Mouse (Mus musculus): ENCODE results near the gene Cyld. TPM values are rescaled to one million over a fixed set of nuclear protein-coding genes. Genes with fewer than 3 reads are reported as not detected.
A peak's percentile ranks its signal among the peaks of the same experiment; 100 is the strongest.
"Not testable (repeated sequence)": the region's sequence is repeated elsewhere in the genome, so short reads cannot be mapped to it uniquely, and the experiment has no call there.

The Cyld gene
- polyA plus RNA-seq (2015; fragmentation: Nextera tagmentation; extraction: Ambion mirVana): 18.4 and 19.8 TPM in 2 replicates

DNA sequence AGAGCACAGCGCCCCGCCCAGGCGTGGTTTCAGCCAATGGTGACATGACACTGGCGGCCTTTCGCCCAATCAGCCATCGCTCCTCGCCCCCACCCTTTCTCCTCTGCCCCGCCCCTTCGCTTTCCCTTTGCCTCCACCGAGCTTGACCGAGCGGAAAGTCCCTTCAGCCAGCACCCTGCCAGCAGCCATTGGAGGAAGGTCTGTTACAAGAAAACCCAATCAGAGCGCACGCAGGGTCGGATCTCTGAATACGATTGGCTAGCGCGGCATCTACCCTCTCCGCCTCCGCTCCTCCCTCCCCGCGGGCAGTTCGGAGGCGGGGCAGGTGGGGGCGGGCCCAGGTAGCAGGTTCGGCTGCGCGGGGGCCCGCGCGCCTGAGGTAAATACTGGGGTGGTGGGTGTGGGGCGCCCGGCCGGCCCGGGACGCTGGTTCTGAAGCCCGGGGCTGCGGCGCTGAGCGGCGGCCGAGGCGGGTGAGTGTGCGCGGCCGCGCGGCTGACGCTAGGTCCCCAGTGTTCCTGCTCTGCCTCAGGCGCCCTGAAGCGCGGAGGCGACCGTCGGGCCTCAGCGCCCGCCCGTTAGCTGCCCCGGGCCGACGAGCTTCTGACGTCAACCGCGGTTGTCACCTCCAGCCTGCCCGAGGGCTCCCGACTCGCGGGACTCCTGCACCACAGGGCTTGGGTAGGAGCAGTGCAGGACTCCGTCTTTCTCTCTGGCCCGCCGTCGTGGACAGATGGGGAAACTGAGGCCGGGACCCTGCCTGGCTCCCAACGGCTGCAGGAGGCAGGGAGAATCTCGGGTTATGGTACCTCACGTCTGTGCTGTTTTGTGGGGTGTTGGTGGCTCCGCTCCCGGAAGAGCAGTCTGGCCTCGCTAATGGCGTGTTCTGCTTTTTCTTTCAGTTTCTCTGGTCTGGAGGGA lies at the start of gene Cyld:
TSS of gene Cyld (plus strand) at position 308 of the 921 bp plus-strand sequence.
- Histone ChIP-seq H3K9me3 (replicated peaks; ENCODE audit: control insufficient read depth, low read length, poor library complexity, severe bottlenecking) (no peaks in the 10 kb centered on the region), H3K4me3 (ENCODE audit: low read depth, low read length) (peak within 1 kb of the TSS; percentile 93), H3K9ac (ENCODE audit: low read depth, low read length) (peak within 1 kb of the TSS; percentile 91), H3K4me2 (ENCODE audit: low read length) (peak within 1 kb of the TSS; percentile 80), H3K27ac (ENCODE audit: low read length) (peak within 1 kb of the TSS; percentile 86), H3K36me3 (ENCODE audit: control insufficient read depth, insufficient read depth, low read length) (no peaks in the 10 kb centered on the region), H3K27me3 (ENCODE audit: control insufficient read depth, insufficient read depth, low read depth, low read length) (peaks cover 2% of the 10 kb centered on the region; the same call in 1 of the 2 replicates), H3K4me1 (ENCODE audit: control insufficient read depth, insufficient read depth, low read length) (peaks cover 13% of the 10 kb centered on the region)
- under 1% methylated on average over 71 of the region's 80 CpGs for WGBS
- peak; percentile 99 for ATAC-seq

DNA sequence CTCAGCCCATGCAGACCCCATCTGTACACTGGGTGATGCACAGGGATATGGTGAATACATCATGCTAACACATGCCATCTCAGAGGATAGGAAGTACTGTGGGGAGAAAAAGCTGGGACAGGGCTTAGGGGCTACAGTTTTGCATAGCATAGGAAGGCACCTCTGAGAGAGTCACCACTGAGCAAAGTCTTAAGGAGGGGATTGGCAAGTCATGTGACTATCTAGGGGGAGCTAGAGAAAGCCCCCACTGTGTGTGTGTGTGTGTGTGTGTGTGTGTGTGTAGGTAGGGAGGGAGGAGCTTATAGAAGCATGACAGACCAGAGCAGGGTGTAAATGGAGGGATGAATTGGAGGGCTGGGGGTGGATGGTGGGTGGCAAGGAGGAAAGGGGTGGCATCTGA lies 48.5 kb upstream of the Cyld start:
- Histone ChIP-seq H3K27ac (ENCODE audit: low read length) (no peak overlapping the region), H3K9ac (ENCODE audit: low read depth, low read length) (no peak overlapping the region), H3K4me3 (ENCODE audit: low read depth, low read length) (no peak overlapping the region), H3K36me3 (ENCODE audit: control insufficient read depth, insufficient read depth, low read length) (no peaks in the 10 kb centered on the region), H3K27me3 (ENCODE audit: control insufficient read depth, insufficient read depth, low read depth, low read length) (peaks cover 6% of the 10 kb centered on the region; the same call in 1 of the 2 replicates), H3K4me2 (ENCODE audit: low read length) (no peak overlapping the region), H3K4me1 (ENCODE audit: control insufficient read depth, insufficient read depth, low read length) (no peaks in the 10 kb centered on the region), H3K9me3 (replicated peaks; ENCODE audit: control insufficient read depth, low read length, poor library complexity, severe bottlenecking) (no peaks in the 10 kb centered on the region)
- ATAC-seq: no peak

DNA sequence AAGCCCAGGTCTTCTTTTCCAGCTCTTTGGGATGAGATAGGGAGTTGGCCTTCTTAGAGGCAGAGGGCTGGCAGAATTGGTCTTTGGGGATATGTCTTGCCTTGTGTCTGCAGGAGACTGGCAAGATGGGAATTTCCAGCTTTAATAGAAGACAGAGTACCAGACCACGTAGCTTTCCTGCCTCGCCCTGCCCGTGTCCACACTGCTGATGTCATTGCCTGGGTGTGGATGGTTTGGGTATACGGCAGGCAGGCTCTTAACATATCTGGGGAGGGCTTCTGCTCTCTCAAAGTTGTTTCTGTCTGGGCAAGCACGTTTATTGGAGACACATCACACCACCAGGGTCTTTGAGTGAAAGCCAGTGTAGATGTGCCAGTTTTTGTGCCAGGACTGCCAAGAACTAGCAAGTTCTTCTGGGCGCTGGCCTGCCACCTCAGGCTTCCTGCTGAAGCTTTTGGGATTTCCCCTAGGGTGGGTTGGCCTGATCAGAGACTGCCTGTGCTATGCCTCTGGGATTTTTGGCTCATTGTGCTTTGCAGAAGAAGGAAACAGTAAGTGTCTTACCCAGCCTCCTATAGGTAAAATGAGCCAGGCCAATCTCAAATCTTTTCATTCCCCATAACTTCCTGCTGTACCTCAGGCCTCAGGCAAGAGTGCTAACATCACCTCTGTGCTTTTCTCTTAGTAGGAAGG lies 46.7 kb upstream of the Cyld start:
- no peak overlapping the region for H3K4me2 ChIP-seq (ENCODE audit: low read length)
- no peaks in the 10 kb centered on the region for H3K4me1 ChIP-seq (ENCODE audit: control insufficient read depth, insufficient read depth, low read length)
- H3K27me3 ChIP-seq (ENCODE audit: control insufficient read depth, insufficient read depth, low read depth, low read length): peaks cover 6% of the 10 kb centered on the region; the same call in 1 of the 2 replicates
- ATAC-seq: no peak
- no peak overlapping the region for H3K27ac ChIP-seq (ENCODE audit: low read length)
- no peaks in the 10 kb centered on the region for H3K36me3 ChIP-seq (ENCODE audit: control insufficient read depth, insufficient read depth, low read length)
- H3K9me3 ChIP-seq (replicated peaks; ENCODE audit: control insufficient read depth, low read length, poor library complexity, severe bottlenecking): no peaks in the 10 kb centered on the region
- WGBS: 83% methylated on average over 6 of the region's 6 CpGs
- no peak overlapping the region for H3K4me3 ChIP-seq (ENCODE audit: low read depth, low read length)
- H3K9ac ChIP-seq (ENCODE audit: low read depth, low read length): no peak overlapping the region

GRCm38 (mm10) chr8:88651122-88651521 lies 45.7 kb upstream of the Cyld start:
- H3K9ac ChIP-seq (ENCODE audit: low read depth, low read length); ATAC-seq; H3K4me1 ChIP-seq (ENCODE audit: control insufficient read depth, insufficient read depth, low read length); H3K36me3 ChIP-seq (ENCODE audit: control insufficient read depth, insufficient read depth, low read length); H3K9me3 ChIP-seq (replicated peaks; ENCODE audit: control insufficient read depth, low read length, poor library complexity, severe bottlenecking); H3K4me2 ChIP-seq (ENCODE audit: low read length); H3K27ac ChIP-seq (ENCODE audit: low read length); H3K27me3 ChIP-seq (ENCODE audit: control insufficient read depth, insufficient read depth, low read depth, low read length); H3K4me3 ChIP-seq (ENCODE audit: low read depth, low read length): not testable (repeated sequence)
- WGBS: 83% methylated on average over 4 of the region's 4 CpGs

GRCm38 (mm10) chr8:88655334-88655733 lies 41.5 kb upstream of the Cyld start:
- no peaks in the 10 kb centered on the region for H3K9me3 ChIP-seq (replicated peaks; ENCODE audit: control insufficient read depth, low read length, poor library complexity, severe bottlenecking)
- no peak for ATAC-seq
- H3K4me1 ChIP-seq (ENCODE audit: control insufficient read depth, insufficient read depth, low read length): no peaks in the 10 kb centered on the region
- H3K4me3 ChIP-seq (ENCODE audit: low read depth, low read length): no peak overlapping the region
- no peak overlapping the region for H3K9ac ChIP-seq (ENCODE audit: low read depth, low read length)
- H3K36me3 ChIP-seq (ENCODE audit: control insufficient read depth, insufficient read depth, low read length): no peaks in the 10 kb centered on the region
- no peak overlapping the region for H3K4me2 ChIP-seq (ENCODE audit: low read length)
- H3K27ac ChIP-seq (ENCODE audit: low read length): no peak overlapping the region
- H3K27me3 ChIP-seq (ENCODE audit: control insufficient read depth, insufficient read depth, low read depth, low read length): no peaks in the 10 kb centered on the region

- Histone ChIP-seq H3K4me2 (ENCODE audit: low read length) (no peak overlapping the region), H3K27ac (ENCODE audit: low read length) (no peak overlapping the region)
These were observed 37.0 kb upstream of the Cyld start for GRCm38 (mm10) chr8:88659873-88660272.

GRCm38 (mm10) chr8:88662401-88662821 lies 34.4 kb upstream of the Cyld start:
- Histone ChIP-seq H3K9me3 (replicated peaks; ENCODE audit: control insufficient read depth, low read length, poor library complexity, severe bottlenecking) (no peaks in the 10 kb centered on the region), H3K4me1 (ENCODE audit: control insufficient read depth, insufficient read depth, low read length) (no peaks in the 10 kb centered on the region), H3K9ac (ENCODE audit: low read depth, low read length) (no peak overlapping the region), H3K4me2 (ENCODE audit: low read length) (no peak overlapping the region), H3K36me3 (ENCODE audit: control insufficient read depth, insufficient read depth, low read length) (no peaks in the 10 kb centered on the region), H3K27me3 (ENCODE audit: control insufficient read depth, insufficient read depth, low read depth, low read length) (no peaks in the 10 kb centered on the region), H3K27ac (ENCODE audit: low read length) (no peak overlapping the region), H3K4me3 (ENCODE audit: low read depth, low read length) (no peak overlapping the region)
- 82% methylated on average over 6 of the region's 6 CpGs for WGBS
- no peak for ATAC-seq

More at GRCm38 (mm10) chr8:88659873-88660272, 37.0 kb upstream of the Cyld start:
- no peaks in the 10 kb centered on the region for H3K27me3 ChIP-seq (ENCODE audit: control insufficient read depth, insufficient read depth, low read depth, low read length)
- H3K36me3 ChIP-seq (ENCODE audit: control insufficient read depth, insufficient read depth, low read length): no peaks in the 10 kb centered on the region
- no peak for ATAC-seq
- H3K4me1 ChIP-seq (ENCODE audit: control insufficient read depth, insufficient read depth, low read length): no peaks in the 10 kb centered on the region
- no peak overlapping the region for H3K9ac ChIP-seq (ENCODE audit: low read depth, low read length)
- no peaks in the 10 kb centered on the region for H3K9me3 ChIP-seq (replicated peaks; ENCODE audit: control insufficient read depth, low read length, poor library complexity, severe bottlenecking)
- 77% methylated on average over 3 of the region's 3 CpGs for WGBS
- H3K4me3 ChIP-seq (ENCODE audit: low read depth, low read length): no peak overlapping the region

DNA sequence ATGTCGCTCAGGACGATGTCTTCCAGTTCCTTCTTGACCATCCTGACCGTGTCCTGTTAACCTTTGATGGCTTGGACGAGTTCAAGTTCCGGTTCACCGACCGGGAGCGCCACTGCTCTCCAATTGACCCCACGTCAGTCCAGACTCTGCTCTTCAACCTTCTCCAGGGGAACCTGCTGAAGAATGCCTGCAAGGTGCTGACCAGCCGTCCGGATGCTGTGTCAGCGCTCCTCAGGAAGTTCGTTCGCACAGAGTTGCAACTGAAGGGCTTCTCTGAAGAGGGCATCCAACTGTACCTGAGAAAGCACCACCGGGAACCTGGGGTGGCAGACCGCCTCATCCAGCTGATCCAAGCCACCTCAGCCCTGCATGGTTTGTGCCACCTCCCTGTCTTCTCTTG lies 32.7 kb upstream of the Cyld start:
- WGBS: 81% methylated on average over 16 of the region's 16 CpGs
- Histone ChIP-seq H3K4me3 (ENCODE audit: low read depth, low read length) (no peak overlapping the region), H3K27me3 (ENCODE audit: control insufficient read depth, insufficient read depth, low read depth, low read length) (no peaks in the 10 kb centered on the region), H3K27ac (ENCODE audit: low read length) (no peak overlapping the region), H3K4me2 (ENCODE audit: low read length) (no peak overlapping the region), H3K36me3 (ENCODE audit: control insufficient read depth, insufficient read depth, low read length) (no peaks in the 10 kb centered on the region), H3K9ac (ENCODE audit: low read depth, low read length) (no peak overlapping the region), H3K9me3 (replicated peaks; ENCODE audit: control insufficient read depth, low read length, poor library complexity, severe bottlenecking) (no peaks in the 10 kb centered on the region), H3K4me1 (ENCODE audit: control insufficient read depth, insufficient read depth, low read length) (peaks cover 15% of the 10 kb centered on the region)
- ATAC-seq: no peak

- no peak for ATAC-seq
- H3K9ac ChIP-seq (ENCODE audit: low read depth, low read length): no peak overlapping the region
- 82% methylated on average over 19 of the region's 19 CpGs for WGBS
- no peaks in the 10 kb centered on the region for H3K36me3 ChIP-seq (ENCODE audit: control insufficient read depth, insufficient read depth, low read length)
- no peaks in the 10 kb centered on the region for H3K27me3 ChIP-seq (ENCODE audit: control insufficient read depth, insufficient read depth, low read depth, low read length)
- no peak overlapping the region for H3K27ac ChIP-seq (ENCODE audit: low read length)
- H3K4me2 ChIP-seq (ENCODE audit: low read length): no peak overlapping the region
- peaks cover 17% of the 10 kb centered on the region for H3K4me1 ChIP-seq (ENCODE audit: control insufficient read depth, insufficient read depth, low read length)
- no peaks in the 10 kb centered on the region for H3K9me3 ChIP-seq (replicated peaks; ENCODE audit: control insufficient read depth, low read length, poor library complexity, severe bottlenecking)
- no peak overlapping the region for H3K4me3 ChIP-seq (ENCODE audit: low read depth, low read length)
These were observed 31.9 kb upstream of the Cyld start for GRCm38 (mm10) chr8:88664947-88665346.
